Mouse (Mus musculus) A20 (cell line): ENCODE data around the gene Ddah2.

ENCODE experiments used
- DNase-seq: peaks from one replicate; pipeline ENCODE4 v3.0.0-alpha.2; 2011; ENCODE audit warnings: low read depth, low spot score

The Ddah2 gene

DNA sequence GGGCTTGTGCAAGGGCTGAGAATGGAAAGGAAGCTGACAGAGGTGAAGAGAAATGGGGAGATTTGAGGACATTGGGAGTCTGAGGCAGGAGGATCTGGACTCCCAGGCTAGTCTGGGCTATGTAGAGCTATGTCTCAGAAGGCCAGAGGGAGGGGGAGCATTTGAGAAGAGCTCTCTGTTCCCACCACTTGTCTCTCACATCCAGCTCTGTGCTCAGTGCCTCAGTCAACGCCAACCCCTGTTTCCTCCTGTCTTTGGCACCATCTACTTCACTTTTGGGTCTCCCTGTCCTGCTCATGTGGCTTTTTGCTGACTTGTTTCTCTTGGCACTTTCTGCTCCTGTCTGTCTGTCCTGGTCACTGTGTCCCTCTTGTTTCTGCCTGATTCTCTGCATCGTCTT lies 18.4 kb downstream of the Ddah2 start:
- no peak for DNase-seq

DNA sequence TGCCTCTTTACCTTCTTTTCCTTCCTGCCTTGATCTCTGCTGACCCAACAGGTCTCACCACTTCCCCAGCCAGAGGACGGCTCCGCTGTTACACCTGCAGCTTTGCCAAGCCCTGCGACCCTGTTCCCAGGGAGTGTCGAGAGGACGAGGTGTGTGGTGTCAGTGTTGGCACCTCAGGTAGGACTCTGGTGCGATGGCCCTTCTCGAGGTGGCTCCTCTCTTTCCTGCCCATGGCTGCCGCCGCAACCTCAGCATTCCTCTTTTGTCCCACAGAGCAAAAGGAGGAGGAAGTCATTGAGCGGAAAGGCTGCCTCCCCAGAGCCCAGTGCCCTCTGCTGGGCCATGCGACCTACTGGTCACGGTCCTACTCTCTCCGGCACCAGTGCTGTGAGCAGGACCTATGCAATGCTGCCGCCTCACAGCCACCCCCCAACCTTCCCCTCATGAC lies 19.0 kb downstream of the Ddah2 start, which contains the start of gene Ly6g6d:
TSS of gene Ly6g6d (minus strand) at position 280 of the 448 bp plus-strand sequence.
- DNase-seq = no peak

DNA sequence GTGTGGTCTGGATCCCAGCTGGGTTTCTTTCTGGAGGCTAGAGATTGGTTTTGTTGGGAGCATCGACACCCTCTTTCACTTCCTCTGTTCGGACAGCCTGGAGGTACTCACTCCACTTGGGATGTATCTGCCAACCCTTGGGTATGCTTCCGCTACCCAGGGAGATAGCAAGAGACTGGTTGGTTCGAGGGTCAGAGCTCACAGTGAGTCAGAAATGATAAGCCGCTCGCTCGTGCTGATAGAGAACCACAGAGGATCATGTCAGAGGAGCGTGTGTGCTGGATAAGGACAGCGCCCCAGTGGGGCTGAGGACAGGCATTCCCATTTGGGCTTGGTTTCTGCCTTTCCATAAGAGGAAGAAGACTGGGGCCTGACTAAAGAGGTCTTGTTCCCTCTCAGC lies 20.9 kb downstream of the Ddah2 start:
- DNase-seq = no peak

DNA sequence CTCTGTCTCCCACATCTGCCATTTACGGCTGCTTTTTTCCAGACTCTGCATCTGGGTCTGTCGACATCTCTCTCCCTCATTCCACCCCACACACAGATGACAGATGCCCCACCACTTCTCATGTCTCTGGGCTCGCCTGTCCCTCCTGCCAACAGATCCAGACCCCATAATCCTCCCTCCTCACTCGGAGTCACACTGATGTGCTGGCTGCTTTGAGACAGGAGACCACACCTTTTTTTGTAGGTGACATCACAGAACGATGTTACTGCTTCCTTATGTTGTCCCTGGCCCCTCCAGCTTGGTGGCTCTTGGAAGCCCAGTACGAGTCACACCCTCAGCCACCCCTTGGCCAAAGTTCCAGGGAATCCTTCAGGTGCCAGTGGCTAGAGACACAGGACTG lies 21.4 kb downstream of the Ddah2 start:
- no peak for DNase-seq

DNA sequence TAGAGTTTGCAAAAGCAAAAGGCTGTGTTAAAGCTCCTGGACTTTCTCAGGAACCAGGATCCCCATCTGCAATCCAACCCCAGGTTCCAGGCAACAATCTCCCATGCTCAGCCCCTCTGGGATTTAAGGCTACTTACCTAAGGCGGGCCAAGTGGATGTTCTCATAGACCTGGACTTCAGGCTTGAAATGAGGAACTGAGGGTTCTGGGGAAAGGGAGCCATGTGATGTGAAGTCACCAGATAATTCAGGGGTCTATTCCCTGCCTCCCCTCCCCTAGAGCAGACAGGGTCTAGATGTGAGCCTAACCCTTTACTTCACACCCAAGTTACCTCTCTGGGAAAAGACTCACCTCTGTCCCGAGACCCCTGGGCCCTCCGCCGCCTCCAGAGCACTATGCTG lies 21.9 kb downstream of the Ddah2 start:
- DNase-seq = no peak

DNA sequence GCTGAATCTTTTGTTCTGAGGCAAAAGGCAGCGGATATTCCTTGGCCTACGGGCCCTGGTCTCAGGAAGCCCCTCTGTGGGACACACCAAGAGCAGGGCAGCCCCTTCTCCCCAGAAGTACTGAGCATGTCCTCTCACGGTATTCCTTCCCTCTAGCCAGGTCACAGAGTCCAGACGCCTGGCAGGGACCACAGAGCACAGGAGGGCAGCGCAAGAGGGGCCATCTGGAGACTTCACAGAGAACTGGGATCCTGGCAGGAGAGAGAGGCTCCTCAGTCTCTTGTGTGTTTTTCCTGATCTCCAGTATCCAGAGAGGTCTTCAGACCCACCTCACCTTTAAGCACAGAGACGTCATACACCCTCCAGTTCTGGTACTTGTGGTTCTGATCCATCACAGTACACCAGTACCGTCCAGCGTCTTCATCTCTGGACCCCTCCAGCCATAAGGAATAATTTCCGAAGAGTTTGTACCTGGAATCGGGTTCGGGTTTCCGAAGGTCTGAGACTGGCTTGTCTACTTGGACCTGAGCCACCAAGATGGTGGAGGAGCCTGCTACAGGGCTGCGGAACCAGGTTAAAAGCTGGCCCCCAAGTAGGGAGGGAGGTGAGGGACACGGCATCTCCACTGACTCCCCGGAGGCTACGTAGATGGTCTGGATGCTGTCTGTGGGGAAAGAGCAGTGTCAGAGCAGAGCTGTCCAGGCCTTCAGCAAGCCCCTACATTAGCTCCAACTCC lies 24.2 kb downstream of the Ddah2 start:
- no peak for DNase-seq

DNA sequence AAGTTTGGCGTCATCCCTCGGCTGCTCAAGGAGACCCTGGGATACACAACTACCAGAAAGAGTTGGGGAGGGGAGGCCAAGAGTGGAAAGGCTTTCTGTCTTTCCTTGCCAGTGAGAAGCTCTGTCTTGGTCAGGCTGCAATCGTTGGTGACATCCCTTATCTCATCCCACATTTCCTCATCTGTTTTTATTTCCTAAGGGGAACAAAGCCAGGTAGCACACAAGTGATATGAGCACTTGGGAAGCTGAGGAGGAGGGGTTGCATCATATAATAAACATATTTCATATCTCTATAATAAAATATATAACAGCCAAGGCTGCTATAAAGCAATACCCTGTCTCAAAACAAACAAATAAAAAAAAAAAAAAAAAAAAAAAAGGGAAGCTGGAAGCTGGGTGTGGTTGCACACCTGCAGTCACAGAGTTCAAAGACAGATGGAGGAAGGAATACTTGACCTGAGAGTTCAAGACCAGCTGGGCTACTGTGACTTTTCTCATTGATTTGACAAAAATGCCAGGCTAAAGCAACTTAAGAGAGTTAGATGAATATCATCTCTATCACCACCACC lies 25.2 kb downstream of the Ddah2 start:
- peak; percentile 11 for DNase-seq

DNA sequence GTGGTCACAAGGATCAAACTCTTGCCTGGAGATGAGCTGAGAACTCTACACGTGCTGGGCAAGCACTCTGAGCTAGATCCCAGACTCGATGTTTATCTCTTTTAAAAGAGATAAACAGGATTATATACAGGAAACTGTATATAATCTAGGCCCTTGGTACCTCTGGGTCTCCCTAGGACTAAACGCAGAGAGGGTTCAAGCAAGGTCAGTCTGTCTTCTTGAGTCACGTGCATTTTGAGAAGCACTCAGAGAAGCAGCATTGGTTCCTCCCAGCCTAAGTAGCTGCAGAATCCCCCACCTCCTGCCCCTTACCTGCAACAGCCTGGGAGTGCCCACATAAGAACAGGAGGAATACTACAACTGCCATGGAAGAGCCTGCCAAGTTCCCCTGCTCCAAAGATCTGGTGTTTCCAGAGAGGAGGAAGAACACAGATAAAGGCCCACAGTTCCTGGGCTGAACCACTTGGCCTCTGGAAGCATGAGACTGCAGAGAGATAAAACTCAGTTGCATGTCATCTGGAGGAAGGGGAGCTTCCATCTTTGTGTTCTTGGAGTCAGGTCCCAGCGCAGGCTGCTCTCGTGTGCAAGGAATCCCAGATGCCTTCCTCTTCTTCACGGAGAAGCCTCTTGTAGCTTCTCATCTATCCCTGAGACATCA lies 26.5 kb downstream of the Ddah2 start, which contains the start of gene Ly6g6f:
TSS of gene Ly6g6f (minus strand) at position 403 of the 658 bp plus-strand sequence.
- no peak for DNase-seq

DNA sequence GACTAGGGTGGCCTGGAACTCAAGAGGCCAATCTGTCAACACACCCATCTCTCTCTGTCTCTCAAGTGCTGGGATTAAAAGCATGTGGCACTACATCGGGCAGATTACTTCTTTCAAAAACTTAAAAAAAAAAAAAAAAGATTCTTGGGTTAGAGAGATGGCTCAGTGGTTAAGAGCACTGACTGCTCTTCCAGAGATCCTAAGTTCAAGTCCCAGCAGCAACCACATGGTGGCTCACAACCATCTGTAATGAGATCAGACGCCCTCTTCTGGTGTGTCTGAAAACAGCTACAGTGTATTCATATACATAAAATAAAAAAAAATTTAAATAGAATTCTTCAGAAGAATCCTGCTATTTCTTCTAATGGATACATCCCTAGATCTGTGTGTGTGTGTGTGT lies 29.3 kb downstream of the Ddah2 start:
- DNase-seq = peak; percentile 45

DNA sequence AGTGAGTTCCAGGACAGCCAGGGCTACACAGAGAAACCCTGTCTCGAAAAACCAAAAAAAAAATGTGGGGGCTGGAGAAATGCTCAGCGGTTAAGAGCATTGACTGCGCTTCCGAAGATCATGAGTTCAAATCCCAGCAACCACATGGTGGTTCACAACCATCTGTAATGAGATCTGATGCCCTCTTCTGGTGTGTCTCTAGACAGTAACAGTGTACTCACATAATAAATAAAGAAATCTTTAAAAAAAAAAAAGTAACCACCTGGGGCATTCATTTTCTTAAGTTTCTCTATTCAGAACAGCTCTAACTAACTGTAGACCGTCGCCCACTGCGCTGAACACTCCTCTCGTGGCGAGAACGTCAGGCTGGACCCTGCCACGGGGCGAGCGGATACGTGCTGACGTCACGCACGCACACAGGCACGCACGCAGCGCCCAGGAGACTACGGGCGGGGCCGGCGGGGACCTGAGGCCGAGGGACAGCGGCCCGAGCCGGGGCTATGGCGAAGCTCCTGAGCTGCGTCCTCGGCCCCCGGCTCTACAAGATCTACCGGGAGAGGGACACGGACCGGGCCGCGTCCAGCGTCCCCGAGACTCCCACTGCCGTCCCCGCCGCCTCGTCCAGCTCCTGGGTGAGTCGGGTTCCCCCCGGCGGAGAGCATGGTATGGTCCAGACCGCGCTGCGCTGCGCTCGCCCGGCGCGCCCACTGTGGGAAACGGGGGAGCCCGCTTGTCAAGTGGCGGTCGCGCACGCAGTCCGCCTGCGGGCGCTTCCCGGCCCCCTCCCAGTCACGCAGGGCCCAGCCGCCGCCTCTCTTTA lies 30.2 kb downstream of the Ddah2 start, which contains the start of gene Abhd16a:
TSS of gene Abhd16a (plus strand) at position 439 of the 820 bp plus-strand sequence.
- DNase-seq = peak; percentile 98

DNA sequence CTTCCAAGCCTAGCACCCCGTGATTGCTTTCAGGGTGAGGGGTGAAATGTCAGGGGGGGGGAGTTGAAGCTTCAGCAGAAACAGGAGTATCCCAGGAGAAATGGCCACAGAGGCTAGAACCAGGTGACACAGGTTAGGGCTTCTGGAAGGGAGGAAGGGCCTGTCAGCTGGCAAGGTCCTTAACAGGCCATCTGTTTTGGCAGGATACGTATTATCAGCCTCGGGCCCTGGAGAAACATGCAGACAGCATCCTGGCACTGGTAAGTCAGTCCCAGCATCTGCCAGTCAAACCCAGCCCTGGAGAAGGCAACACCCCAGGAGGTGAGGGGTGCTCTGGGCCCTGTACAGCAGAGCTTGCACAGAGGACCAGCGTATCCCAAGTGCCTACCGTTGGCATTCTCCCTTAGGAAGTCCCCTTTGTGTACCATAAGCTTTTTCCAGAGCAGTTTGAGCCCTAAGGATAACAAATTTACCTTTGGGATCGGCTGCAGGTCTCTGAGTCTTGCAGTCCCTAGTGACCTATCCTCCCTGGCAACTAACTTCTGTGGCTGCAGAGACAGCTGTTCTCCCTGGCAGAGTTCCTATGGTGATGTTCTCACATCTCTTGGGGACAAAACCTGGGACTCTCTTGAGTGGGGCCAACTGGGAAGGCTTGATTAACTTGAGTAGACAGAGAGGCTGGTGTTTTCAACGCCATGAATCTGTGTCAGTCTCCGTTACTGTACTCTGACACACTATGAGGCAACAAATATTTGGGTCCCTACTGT lies 31.5 kb downstream of the Ddah2 start:
- DNase-seq = peak; percentile 23

DNA sequence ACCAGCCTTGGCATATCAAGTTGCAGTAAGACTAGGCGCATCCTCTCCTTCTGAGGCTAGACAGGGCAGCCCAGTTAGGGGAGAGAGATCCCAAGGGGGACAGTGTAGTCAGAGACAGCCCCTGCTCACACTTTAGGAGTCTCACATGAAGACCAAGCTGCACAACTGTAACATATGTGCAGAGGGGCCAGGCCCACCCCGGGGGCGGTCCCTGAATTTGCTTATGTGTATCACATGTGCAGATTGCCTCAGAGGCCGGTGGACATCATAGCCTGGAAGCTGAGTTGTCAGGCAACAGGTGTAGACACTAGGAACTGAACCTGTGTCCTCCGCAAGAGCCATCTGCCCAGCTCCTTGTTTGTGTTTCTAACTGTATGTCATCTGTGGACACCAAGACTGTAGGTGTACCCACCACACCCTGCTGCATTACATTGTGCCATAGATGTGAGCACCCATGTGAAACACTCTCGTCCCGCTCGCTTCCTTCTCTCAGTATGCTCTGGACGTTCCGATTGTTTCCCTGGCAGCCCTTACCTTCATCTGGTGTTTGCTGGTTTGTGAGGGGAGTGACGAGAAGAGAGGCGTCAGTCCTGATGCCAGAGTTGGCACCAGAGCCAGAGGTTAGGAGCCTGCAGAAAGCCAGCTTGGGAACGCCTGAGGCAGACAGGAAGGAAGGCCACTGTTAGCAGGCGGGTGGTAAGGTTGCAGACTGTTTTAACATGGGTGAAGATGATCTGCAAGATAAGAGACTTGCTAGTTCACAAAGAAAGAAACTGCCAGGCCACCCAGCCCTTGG lies 33.8 kb downstream of the Ddah2 start:
- DNase-seq = no peak

DNA sequence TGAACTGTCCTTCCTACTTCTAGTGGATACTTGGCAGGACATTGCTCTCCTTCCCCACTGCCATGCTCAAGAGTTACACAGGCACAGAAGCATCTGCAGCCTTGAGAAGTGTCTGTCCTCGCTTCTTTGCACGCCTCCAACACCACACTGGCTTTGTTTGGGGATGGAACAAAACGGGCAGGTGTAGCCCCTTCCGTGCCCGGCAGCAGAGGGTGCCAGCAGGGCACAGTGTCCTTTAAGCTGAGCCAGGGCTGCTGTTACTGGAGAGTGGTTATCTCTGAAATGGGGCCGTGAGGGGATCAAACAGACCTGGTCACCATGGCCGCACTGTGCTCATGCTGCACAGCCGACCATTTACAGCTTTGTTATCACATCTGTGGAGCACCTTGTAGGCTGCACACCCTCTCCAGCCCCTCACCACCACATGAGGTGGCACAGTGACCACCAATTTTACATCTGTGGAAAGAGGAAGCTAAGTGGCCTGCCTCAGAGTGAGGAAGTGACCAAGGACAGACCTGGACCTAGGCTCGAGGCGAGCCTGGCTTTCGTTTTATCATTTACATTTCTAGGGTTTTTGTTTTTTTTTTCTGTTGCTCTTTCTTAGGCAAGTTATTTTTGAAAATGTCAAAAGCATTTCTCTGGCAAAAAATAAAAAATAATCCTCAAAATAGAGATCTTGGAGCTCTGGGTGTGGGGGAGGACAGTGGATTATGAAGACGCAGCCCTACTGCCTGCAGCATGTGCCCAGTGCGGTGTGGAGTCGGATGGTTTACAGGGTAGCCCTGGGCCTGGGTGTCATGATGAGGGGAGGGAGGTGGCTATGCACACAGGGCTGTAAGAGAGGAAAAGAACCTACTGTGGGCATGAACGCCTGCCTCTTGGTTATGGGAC lies 35.9 kb downstream of the Ddah2 start:
- no peak for DNase-seq

DNA sequence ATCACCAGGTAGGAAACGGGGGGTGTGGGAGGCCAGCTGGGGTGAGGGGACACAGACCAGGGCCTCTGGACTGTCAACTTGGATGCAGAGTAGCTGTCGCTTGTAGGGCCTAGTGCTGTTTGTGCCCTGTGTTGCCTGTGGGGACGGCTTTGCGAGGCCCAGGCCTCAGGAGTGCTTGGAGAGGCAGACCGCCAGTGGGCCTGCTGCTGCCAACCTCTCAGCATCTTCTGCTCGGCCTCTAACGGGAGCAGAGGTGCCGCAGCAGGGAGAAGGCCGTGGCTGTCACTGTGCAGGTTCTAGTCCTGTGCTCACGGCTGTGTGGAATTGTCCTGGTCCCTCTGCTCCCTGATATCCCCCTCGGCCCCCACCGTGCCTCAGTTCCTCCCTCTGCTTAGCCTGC lies 37.8 kb downstream of the Ddah2 start:
- DNase-seq = no peak

DNA sequence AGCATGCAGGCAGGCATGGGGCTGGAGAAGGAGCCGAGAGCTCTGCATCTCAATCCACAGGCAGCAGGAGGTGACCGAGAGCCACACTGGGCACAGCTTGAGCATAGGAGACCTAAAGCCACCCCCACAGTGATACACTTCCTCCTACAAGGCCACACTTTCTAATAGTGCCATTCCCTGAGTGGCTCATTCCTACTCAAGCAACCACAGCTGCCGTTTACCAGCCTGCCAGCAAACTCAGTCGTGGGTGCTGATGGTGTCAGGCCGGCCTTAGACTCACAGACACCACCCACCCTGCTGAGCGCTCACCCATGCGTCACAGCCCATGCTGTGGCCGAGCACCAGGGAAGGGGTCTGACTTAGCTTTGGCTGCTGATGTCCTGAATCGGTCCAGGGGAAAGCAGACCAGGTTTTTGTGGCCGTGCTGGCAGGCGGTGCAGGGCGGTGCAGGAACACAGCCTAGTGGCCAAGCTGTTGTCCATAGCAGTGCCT lies 38.4 kb downstream of the Ddah2 start:
- no peak for DNase-seq

DNA sequence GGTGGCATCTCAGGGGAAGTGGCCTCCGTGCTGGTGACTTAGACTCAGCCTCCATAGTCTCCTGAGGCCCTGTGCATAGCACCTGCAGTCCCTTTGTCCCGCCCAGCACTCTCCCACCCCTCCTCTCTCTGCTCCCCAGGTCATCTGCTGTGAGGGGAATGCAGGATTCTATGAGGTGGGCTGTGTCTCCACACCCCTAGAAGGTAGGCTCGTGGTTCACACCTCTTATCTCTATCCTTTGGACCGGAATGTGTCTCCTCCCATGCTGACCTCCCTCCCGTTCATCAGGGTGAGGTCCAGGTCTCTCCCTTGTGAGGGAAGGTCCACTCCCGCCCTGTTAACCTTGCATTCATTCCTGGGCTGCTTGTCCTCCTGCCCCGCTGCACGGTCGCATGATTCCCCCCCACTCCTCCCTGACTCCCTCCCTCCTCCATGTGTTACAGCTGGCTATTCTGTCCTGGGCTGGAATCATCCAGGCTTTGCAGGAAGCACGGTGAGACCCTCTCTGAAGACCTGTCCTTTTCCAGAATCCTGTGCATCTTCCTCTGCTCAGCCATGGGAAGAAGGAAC lies 41.4 kb downstream of the Ddah2 start:
- DNase-seq = no peak

DNA sequence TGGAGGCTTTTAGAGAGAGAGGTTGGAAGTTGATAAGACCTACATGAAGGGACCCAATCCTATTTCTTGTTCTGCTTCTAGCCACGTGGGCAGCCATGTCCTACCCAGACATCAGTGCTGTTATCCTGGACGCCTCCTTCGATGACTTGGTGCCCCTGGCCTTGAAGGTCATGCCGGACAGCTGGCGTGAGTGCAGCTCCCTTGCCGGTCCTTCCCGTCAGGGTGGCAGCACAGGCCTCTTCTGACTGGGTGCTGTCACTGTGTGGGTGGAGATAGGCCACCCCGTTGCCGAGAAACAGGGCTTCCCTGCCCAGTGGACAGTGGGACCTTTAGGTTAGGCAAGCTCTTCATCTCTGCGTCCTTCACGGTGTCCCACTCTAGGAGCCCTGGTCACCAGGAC lies 42.3 kb downstream of the Ddah2 start:
- DNase-seq = no peak

DNA sequence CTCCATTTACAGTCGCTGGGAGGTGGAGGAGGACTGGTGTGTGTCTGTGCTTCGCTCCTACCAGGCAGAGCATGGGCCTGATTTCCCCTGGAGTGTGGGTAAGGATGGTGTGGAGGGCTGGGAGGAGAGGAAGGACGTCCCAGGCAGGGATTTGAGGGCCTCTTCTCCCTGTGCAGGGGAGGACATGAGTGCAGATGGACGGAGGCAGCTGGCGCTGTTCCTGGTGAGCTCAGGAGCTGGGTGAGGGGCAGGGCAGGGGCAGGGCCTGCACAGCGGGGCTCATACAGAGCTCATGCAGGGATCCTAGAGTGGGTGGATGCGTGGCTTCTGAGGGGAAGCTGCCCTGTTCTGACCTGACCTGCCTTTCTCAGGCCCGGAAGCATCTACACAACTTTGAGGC lies 43.5 kb downstream of the Ddah2 start:
- no peak for DNase-seq

DNA sequence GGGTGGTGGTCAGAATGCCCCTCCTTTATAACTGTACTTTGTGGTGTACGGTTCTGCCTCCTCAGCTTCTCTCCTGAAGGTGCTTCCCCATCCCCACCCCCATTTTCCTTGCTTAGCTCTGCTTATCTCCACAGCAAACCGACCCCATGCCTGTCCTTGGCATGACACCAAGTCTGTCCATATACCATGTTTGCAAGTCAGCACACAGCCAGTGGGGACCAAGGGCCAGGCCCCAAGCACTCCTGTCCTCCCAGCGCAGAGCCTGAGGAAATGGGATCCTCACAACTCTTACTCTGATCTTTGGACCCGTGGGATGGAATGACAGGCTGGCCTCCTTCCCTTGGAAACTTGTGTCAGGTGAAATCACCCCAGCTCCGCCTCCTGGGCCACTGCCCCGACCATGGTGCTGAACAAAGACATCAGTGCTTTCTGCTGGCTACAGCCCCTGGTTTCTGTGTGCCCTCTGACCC lies 44.4 kb downstream of the Ddah2 start:
- DNase-seq = no peak
